Mouse (Mus musculus) CD4-positive, CD25-positive, alpha-beta regulatory T cell, adult 4 months (primary cell): Measurements from ENCODE around the gene Nat8f4. TPM values are rescaled to one million over a fixed set of nuclear protein-coding genes. Genes with fewer than 3 reads are reported as not detected.

ENCODE experiments used
- polyA plus RNA-seq, 2 experiments: library from polyadenylated mRNA; unstranded; fragments of 100-300 nt; shearing (Covaris generic); gene quantifications; one replicate each; pipeline ENCODE4 v1.2.1; 2017

Gene Nat8f4
- polyA plus RNA-seq, 2 experiments from 2014 or later, result 4.7 to 8.7 TPM

Other genes starting within 250 kb of the Nat8f4 start
- gene Nat8f7, start 191.7 kb downstream of the Nat8f4 start, polyA plus RNA-seq, result not detected
- under 1 TPM in 1 of 2 experiments, not detected in 1; 0.39 TPM for gene Nat8f3, start 139.1 kb downstream of the Nat8f4 start, polyA plus RNA-seq
- not detected for gene Nat8f6, start 83.9 kb downstream of the Nat8f4 start, polyA plus RNA-seq
- gene Nat8f5, start 83.9 kb downstream of the Nat8f4 start, polyA plus RNA-seq, result not detected
- not detected for gene Nat8, start 72.8 kb downstream of the Nat8f4 start, polyA plus RNA-seq
- not detected for gene Nat8f2, start 35.7 kb downstream of the Nat8f4 start, polyA plus RNA-seq
- gene Tprkb, start 7.0 kb upstream of the Nat8f4 start, polyA plus RNA-seq, result 10 to 100 TPM; 34.7 to 44.8 TPM
- gene Nat8f1, start 10.8 kb upstream of the Nat8f4 start, polyA plus RNA-seq, result 10 to 100 TPM; 10.4 to 15.9 TPM
- gene Dusp11, start 56.8 kb upstream of the Nat8f4 start, polyA plus RNA-seq, result 100 to 1,000 TPM; 168 to 211 TPM
- gene Figla, start 111.3 kb upstream of the Nat8f4 start, polyA plus RNA-seq, result not detected
- not detected for gene Add2, start 123.8 kb upstream of the Nat8f4 start, polyA plus RNA-seq